Mouse (Mus musculus) intestine, embryonic 15.5 days (tissue): ENCODE results near the gene Fzd5. TPM values are rescaled to one million over a fixed set of nuclear protein-coding genes. Genes with fewer than 3 reads are reported as not detected.

Experiments
- polyA plus RNA-seq: library from polyadenylated mRNA; unstranded; fragments of >200 nt; fragmentation: Nextera tagmentation; extraction: Ambion mirVana; gene quantifications from 2 replicates; pipeline ENCODE4 v1.2.1, GENCODE M21; 2015

Fzd5 gene
- polyA plus RNA-seq, 1 experiment from 2014 or later = 8.0 TPM

Other genes starting within 250 kb of the Fzd5 start
- 24.5 and 26.1 TPM in 2 replicates for gene Creb1, start 205.1 kb downstream of the Fzd5 start, polyA plus RNA-seq
- 17.2 and 18.0 TPM in 2 replicates for gene Mettl21a, start 120.5 kb downstream of the Fzd5 start, polyA plus RNA-seq
- 4.0 and 4.3 TPM in 2 replicates for gene Ccnyl1, start 47.3 kb downstream of the Fzd5 start, polyA plus RNA-seq
- gene Plekhm3, start 219.1 kb upstream of the Fzd5 start, polyA plus RNA-seq = 4.7 and 5.9 TPM in 2 replicates